Mouse (Mus musculus): ENCODE data around the gene Olfr520.
"Not testable (repeated sequence)": the region's sequence is repeated elsewhere in the genome, so short reads cannot be mapped to it uniquely, and the experiment has no call there.

Olfr520 gene

DNA sequence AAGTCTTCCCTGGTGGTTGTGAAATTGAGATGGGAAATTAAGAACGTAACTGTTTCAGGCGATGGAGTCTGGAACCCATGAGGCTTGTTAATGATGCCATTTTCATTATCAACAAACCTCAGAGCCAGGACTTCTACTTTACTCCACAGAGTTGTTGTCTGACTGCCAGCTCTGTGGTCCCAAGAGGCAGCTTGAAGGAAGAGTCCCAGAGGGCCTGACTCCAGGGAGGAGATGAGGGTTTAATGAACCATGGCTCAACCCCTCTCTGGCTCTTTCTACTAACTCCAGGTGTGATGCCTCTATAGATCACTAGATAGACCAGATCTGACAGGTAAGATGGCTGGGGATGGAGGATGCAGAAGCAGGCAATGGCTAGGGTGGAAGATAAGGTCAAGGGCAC lies at the start of gene Olfr520:
Olfr520 (plus strand) TSS at position 301 of the 400 bp plus-strand sequence.
- DNase-seq (ENCODE audit: low read depth, low spot score), result no peak

DNA sequence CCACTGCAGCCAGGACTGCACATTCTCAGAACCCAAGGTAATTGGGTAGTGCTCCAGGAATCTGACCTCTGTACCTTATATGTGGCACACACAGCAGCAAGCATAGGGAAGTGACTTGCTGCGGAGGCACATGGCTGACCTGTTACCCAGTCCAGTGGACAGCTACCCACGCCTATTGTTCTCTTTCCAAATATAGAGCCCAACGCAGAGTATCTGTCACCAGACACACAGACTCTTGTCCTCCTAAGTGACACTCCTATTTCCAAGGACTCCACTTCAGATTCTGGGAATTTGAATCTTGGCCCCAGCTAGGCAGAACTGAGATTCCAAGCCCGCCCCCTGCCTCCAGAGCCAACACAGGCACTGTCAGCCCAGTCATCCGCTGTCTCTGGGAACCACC lies 49.3 kb upstream of the Olfr520 start:
- no peak for DNase-seq (ENCODE audit: low read depth, low spot score)

GRCm38 (mm10) chr7:99684086-99684485 lies 46.0 kb upstream of the Olfr520 start:
- peak; percentile 69 for DNase-seq (ENCODE audit: low read depth, low spot score)

- no peak for DNase-seq (ENCODE audit: low read depth, low spot score)
These were observed 39.3 kb upstream of the Olfr520 start for GRCm38 (mm10) chr7:99690819-99691218.

- DNase-seq (ENCODE audit: low read depth, low spot score), result no peak
These were observed 37.7 kb upstream of the Olfr520 start for GRCm38 (mm10) chr7:99692396-99692795.

DNA sequence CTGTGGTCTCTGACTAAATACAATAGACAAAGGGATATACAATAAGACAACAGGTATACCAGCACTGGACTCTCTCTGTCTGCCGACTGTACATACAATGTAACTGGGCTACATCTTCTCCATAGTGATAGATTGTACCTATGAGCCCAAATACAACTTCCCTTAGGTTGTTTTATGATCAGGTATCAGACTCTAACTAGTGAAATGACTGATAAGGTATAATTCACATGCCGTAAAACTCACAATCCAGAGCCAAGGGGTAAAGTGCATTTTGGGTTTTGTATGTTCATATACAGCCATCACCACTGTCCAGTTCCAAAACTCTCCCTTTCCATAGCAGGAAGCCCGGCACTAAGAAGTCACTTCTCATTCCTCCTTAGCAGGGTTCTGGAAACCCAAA lies 36.7 kb upstream of the Olfr520 start:
- no peak for DNase-seq (ENCODE audit: low read depth, low spot score)

- DNase-seq (ENCODE audit: low read depth, low spot score), result no peak
These were observed 36.1 kb upstream of the Olfr520 start for GRCm38 (mm10) chr7:99693976-99694375.

- DNase-seq (ENCODE audit: low read depth, low spot score), result not testable (repeated sequence)
These were observed 35.6 kb upstream of the Olfr520 start for GRCm38 (mm10) chr7:99694424-99694823.

DNA sequence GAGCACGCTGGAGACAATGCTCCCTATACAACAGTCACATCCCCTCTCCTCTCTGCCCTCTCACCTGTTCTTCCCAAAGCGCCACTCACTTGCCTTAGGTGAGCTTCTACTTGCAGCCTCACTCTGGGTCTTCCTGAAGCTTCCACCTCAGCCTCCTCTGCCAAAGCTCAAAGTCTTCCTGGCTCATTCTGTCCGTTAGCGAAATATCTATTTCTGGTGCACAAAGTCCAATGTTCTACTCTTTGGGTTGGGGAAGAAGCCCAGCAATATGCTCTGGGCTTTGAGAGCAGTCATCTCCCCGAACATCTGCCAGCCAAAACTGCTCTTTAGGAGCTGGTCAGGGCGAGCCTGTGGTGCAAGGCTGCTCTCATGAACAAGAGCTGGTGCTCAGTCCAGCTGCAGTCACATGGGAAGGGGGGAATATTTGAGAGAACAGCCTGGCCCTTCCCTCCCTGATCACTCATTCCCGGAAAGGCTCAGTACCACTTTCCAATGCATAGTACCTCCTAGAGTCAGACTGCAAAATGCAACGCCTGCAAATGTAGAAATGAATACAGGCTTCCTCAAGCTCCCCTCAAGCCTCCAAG lies 34.5 kb upstream of the Olfr520 start:
- DNase-seq (ENCODE audit: low read depth, low spot score), result no peak

- DNase-seq (ENCODE audit: low read depth, low spot score), result peak; percentile 76
These were observed 31.5 kb upstream of the Olfr520 start for GRCm38 (mm10) chr7:99698576-99698975.

- no peak for DNase-seq (ENCODE audit: low read depth, low spot score)
These were observed 31.0 kb upstream of the Olfr520 start for GRCm38 (mm10) chr7:99699106-99699505.

DNA sequence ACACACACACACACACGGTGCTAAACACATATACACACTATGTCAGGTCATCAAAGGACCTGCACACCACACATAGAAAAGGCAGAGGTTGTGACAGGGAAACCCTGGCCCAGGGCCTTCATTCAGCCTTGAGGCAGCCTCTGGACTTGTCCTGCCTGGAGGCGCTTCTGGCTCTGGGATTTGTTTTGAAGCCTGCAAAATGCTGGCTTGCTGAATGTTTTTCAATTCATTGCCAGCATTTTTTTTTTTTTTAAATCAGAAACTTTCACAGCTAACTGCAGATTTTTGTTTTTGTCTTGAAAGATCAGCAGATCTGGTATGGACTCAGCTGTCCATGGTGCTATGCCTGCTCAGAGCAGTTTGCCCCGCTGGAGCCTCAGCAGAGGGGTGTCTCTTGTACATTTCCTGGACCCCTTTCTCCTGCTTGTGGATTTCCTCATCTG lies 30.3 kb upstream of the Olfr520 start:
- DNase-seq (ENCODE audit: low read depth, low spot score), result no peak

GRCm38 (mm10) chr7:99700641-99701040 lies 29.4 kb upstream of the Olfr520 start:
- no peak for DNase-seq (ENCODE audit: low read depth, low spot score)

DNA sequence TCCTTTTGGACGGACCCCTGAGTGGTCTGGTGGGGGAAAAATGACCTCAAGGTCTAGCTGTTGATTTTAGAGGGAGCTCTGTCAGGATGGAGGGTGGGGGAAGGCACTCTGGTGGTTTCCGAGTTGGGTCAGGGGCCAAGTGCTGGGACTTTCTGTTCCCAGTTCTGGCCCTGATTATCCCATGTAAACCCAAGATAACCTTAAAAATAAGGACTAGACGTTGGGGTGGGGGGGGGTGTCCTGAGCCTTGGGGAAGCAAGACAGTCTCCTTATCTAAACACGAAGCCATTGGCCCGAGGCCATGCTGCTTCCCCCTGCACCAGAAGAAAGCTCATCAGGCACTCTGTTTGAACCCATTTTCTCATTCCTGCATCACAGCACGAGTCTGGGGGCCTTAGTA lies 27.9 kb upstream of the Olfr520 start:
- DNase-seq (ENCODE audit: low read depth, low spot score), result no peak

- no peak for DNase-seq (ENCODE audit: low read depth, low spot score)
These were observed 25.1 kb upstream of the Olfr520 start for GRCm38 (mm10) chr7:99704736-99705519.

DNA sequence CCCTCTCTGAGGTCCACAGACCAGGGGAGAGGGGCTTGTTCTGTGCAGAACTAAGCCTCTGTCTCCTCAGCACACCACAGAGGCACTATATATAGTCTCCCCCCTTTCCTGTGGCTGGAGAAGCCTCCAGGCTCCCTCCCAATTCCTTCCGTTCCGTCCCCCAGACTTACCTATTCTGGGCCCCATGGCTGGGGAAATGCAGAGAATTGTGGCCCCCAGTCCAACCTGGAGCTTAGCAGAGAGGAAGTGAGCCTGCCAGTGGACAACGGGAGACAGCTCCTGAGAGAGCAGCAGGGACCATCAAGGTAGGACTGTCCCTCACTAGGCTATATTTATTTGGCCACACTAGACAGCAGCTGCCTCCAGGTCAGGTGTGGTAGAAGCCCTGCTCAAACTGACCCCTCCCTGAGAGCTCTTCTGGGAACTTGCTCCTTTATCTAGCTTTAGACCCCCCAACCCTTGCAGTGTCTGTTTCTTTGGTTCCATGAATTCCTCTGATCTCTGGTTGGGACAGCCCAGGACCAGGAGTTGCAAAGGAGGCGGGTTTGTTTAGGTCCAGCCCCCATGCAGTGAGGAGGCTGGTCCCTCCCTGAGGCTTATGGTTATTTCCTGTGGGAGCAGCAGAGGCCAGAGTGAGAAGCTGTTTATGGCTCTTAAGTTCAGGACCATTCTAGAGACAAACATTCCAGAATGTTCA lies 23.6 kb upstream of the Olfr520 start:
- DNase-seq (ENCODE audit: low read depth, low spot score), result peak; percentile 27

DNA sequence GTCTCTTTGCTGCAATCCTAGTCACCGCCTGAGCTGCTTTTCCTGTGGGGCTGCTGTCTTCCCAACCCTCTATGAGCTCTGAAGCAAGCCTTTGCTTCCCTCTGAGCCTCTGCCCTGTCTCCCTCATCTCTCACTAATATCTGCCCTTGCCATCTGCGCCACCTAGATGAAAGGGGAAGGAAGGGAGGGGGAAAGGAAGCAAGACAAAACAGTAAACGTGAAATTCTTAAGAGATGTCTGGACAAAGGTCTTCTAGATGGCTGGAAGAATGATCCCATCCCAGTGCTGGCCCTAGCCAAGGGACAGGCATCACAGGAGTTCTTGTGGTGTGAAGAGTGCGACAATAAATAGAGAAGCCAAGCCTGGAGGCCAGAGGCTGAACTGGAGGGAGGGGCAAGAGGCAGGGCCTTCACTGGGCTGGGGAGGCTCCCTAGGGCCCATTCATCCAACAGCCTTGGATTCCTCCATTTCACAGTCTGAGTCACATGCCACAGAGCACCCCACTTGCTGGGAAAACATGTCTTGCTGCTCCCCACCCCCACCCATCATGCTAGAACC lies 23.0 kb upstream of the Olfr520 start:
- DNase-seq (ENCODE audit: low read depth, low spot score), result peak; percentile 25

DNA sequence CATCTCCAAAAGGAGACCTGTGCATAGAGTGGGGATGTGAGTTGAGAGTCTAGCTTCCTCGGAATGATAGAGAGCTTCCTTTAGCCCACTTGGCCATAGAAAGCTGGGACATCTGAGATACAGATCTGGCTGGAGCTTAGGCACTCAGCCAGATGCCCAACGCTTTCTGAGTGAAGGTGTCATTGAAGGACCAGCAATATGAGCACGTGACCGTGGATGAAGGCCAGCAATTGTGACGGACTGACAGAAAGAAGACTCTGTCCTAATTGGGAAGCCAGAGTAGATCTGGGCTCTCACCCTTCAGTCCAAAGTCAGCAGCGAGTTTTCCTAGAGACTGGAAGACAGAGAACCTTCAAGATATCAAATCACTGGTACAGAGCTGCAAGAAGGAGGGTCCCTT lies 22.4 kb upstream of the Olfr520 start:
- peak; percentile 8 for DNase-seq (ENCODE audit: low read depth, low spot score)

DNA sequence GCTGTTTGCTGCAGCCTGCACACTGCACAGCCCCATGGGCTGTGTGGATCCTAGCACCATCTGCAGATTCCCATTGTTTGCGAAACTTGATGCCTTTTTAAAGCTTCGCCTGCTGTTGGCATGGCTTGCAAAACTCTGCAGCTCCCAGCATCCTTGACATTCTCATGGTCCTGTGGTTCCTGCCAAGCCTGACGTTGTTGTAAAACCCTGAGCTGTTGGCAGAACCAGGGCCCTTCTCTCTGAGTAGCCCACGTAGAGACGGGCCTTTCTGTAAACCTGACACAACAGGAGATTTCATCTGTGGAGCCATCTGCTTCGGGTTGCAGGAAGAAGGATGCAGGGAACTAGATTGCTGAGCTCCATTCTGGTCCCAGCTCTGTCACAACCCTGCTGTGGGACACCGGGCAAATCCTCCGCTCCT lies 21.8 kb upstream of the Olfr520 start:
- peak; percentile 95 for DNase-seq (ENCODE audit: low read depth, low spot score)

DNA sequence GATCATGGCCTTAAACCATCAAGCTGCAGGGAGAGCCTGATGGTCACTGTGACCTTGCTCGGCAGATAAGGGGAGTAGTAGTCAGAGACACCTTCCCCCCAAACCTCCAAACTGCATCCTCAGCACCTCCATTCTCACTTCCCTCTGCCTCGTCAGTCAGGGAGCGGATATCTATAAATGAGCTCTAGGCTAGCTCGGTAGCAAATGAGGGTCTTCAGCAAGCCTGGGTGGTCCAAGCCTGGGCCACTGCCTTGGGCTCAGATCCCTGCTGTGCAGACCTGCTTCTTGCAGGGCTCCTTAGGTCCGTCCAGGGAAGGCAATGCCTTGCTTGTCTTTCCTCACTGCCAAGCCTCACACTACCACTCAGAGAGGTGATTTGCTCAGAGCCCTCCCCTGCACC lies 21.3 kb upstream of the Olfr520 start:
- DNase-seq (ENCODE audit: low read depth, low spot score), result no peak

DNA sequence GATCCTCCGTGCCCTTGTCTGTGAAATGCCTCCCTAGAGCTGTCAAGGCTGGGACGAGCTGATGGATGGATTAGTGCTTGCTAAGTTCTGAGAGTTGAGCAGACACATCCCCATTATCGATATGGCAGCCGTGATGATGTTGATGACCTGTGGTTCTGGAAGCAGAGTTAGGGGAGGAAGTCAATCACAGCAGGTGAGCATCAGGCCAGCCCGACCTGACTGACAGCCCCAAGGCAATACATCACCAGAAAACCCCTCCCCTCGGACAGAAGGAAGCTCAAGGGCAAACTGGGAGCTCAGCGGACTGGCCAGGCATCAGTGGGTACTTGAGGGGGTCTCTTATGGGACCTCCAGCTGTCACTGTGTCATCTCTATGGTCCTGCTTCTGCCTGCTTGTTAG lies 20.1 kb upstream of the Olfr520 start:
- no peak for DNase-seq (ENCODE audit: low read depth, low spot score)

GRCm38 (mm10) chr7:99710476-99710875 lies 19.6 kb upstream of the Olfr520 start:
- peak; percentile 58 for DNase-seq (ENCODE audit: low read depth, low spot score)

Data from brain, adult 2 months (tissue).